Mouse (Mus musculus) large intestine, adult 2 months (tissue): ENCODE results near the gene Chpf. TPM values are rescaled to one million over a fixed set of nuclear protein-coding genes. Genes with fewer than 3 reads are reported as not detected.

ENCODE experiments used
- DNase-seq: peaks from one replicate; pipeline ENCODE4 v3.0.0-alpha.2; 2012; ENCODE audit warnings: low read depth, low spot score
- WGBS: fragments of 180-500 bp; shearing (Covaris S2); methylation state at CpG from one replicate; pipeline ENCODE4 v1.1.7; 2018; 5-methylcytosine and 5-hydroxymethylcytosine counted together
- polyA plus RNA-seq: library from polyadenylated mRNA; depleted of rRNA; stranded (reverse); fragments of >200 nt; gene quantifications from 2 replicates; pipeline ENCODE4 v1.2.3, GENCODE M21; 2012; rRNA removed

The Chpf gene
- polyA plus RNA-seq, 1 experiment, result 25.1 TPM

DNA sequence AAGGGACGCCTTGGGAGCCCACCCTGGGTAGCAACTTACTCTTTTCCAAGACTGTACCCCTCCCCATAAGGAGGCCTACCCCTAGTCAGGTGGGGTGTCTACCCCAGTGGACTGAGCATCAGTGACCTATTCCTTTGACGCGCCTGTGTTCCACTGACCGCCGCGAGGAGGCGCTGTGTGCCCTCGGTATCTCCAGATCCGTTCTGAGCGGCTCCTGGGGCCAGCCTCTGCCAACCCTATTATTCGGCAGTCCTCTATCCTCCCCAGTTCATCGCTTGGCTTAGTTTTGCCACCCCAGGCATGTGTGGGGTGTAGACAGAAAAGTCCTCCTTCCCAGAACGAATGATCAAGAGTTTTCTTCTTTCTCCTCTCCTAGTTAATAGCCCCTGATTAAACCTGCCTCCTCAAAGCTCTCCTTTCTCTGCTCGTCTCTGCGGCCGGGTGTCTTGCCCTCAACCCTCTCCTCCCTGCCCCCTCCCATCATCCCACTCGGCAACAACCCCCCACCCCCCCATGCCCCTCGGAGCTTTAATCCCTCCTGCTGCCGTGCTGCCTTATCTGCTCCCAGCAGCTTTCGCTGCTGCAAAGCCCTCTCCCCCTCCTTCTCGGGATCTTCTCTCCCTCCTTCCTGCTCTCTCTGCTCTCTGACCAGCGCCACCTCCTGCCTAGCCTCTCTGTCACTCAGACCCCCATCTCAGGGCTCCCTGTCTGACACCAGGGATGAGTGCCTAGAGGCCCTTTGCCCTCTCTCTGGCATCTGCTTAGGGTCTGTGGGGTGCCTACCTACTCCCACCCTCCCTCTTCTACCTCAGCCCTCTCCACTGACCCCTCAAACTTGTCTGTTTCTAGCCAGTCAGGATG lies 33.1 kb downstream of the Chpf start:
- WGBS, result 2% methylated on average over 22 of the region's 22 CpGs
- no peak for DNase-seq

DNA sequence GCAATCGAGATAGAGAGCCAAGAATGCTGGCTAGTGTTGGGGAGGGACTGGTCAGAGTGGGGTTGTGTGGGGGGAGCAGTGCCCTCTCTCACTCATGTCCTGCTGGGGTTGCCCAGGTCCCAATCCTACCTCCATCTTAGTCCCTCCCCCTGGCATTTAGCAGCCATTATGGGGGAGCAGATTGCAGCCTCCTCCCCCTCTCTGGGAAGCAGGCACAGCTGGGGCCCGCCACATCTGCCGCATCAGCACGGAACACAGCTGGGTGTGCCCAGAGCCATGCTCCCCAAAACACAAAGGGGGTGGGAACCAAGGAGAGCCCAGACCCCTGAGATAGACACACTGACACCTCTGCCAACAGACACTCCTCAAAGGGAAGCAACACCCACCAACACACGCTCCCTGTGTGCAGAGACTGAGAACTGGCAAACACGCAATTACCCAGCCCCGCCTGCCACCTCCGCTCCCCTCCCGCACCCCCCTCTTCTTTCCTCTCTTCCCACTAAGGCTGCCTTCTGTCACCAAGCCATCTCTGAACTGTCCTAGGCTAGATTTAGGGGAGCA lies 33.9 kb downstream of the Chpf start:
- WGBS, result 9% methylated on average over 9 of the region's 9 CpGs
- DNase-seq, result no peak

DNA sequence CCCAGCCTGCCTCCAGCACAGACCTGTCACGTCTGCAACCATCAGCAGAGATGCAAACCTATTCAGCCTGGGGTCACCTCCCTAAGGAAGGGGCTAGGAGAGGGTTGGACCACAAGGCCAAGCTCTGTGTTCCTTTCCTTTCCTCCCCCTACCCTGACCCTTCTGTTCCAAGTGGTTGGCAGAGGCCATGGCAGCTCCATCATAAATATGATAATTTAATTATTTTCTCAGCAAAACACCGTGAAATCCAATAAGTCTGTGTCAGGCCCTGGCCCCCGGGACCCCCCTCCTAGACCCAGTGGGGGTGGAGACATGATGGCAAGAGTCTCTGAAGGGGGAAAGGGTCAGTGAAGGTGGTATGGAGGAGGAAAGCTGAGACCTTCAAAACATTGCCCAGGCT lies 34.9 kb downstream of the Chpf start:
- DNase-seq, result no peak
- WGBS, result 50% methylated on average over 3 of the region's 3 CpGs

DNA sequence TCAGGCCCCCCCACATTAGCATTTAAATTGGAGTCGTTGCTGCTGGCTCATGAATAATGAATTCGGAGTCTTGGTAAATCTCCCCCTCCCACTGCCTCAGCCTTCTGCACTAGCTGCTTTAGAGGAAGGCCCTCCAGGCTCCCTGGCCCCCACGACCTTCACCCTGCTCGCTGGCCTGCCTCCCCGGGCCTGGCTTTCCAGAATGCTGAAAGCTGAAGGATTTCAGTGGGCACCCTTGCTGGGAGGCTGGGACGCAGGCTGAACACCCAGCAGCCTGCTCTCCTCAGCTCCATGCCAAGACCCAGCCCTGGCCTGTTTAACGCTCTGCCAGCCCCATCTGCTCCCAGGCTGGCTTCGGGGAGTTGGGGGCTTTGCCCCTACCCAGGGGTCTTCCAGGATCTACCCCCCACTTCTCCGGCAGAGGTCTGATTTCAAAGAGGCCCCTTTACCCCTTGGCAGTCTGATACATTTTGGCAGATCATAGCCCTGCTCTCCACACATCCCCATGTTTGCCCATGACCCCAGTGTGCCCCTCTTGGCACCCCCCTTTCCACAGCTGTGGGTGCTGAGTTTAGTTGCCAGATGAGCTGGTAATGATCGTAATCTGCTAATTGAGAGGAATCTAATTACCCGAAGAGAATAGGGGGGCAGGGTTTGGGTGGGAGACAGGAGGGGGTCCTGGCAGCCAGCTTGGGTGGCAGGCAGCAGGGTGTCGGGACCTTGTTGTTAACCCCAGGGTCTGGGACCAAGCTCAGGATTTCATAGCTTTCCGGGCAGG lies 35.7 kb downstream of the Chpf start:
- 69% methylated on average over 13 of the region's 13 CpGs for WGBS
- no peak for DNase-seq

DNA sequence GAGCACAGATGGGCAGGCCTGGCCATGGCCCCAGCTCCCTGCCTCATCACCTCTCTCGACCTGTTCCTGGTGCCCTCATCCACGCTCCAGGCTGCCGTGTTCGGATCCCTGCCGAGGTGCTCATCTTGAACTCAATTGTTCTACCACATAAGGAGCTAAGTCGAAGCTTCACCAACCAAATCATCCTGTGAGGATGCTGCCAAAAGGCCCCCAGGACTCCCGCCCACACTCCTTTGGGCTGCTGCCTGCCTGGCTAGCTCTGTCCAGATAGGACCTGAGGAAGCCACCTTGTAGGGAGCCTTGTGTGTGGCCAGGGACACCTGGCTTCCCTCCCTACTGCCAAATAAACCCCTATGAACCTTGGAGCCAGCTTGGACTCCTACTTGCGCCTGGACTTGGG lies 36.3 kb downstream of the Chpf start:
- WGBS, result 76% methylated on average over 8 of the region's 8 CpGs
- no peak for DNase-seq

DNA sequence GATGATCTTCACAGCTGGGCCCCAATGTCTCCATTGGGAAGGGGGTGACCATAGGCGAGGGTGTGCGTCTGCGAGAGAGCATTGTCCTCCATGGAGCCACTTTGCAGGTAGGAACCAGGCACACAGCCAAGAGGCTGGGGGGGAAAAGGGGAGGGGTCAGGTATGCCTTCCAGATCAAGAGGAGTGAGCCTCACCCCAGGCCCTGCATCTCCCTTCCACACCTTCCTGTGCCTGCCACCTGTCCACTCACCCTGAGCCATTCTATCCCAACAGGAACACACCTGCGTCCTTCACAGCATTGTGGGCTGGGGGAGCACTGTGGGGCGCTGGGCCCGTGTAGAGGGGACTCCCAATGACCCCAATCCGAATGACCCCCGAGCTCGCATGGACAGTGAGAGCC lies 36.9 kb downstream of the Chpf start:
- 88% methylated on average over 9 of the region's 9 CpGs for WGBS
- DNase-seq, result no peak

DNA sequence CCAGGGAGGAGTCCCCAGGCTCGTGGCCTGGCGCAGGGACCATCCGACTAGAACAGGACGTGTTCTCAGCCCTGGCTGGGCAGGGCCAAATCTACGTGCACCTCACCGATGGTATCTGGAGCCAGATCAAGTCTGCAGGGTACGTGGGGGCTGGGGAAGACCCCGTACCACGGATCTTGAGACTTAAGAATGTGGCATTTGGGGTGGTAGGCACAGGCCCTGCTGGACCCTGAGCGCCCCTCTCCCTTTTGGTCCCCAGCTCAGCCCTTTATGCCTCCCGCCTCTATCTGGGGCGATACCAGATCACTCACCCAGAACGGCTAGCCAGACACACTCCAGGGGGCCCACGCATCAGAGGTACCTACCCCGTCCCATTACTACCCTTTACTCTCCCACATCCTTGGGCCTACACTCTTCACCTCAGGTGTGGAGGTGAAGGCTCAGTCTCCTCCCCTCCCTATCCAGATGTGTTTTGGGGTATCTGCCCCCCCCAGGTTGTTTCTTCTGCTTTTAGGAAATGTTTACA lies 37.6 kb downstream of the Chpf start:
- DNase-seq, result no peak
- WGBS, result 94% methylated on average over 15 of the region's 15 CpGs

DNA sequence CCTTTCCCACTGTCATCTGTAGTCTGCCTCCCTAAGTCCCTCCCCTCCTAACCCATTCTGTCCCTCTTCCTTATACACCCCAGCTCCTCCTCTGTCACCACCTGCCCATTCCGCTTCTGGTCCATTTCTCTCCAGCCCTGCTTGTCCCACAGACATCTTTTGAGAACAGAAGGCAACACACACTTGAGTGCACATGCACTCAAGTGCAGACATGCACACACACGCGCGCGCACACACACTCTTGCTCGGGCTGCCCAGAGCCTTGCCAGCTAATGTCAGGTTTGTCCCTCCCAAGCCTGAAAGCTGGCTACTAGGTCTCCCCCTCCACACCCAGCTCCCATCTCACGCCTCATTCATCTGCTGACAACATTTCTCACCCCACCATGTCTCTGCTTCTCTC lies 38.4 kb downstream of the Chpf start:
- DNase-seq, result no peak
- WGBS, result 96% methylated on average over 7 of the region's 7 CpGs

DNA sequence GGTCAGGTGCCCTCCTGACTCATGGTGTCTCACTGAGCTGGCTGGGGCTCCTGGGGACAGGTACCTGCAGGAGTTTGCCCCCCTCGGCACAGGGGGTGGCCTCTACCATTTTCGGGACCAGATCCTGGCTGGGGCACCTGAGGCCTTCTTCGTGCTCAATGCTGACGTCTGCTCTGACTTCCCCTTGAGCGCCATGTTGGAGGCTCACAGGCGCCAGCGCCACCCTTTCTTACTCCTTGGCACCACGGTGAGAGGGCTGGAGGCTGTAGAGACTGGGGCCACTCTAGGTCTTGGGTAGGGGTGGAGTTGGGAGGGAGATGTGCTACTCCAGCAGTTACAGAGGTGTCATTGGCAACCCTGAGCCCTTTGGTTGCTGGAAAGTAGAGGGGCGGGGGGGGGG lies 40.3 kb downstream of the Chpf start:
- 92% methylated on average over 8 of the region's 9 CpGs for WGBS
- DNase-seq, result no peak

DNA sequence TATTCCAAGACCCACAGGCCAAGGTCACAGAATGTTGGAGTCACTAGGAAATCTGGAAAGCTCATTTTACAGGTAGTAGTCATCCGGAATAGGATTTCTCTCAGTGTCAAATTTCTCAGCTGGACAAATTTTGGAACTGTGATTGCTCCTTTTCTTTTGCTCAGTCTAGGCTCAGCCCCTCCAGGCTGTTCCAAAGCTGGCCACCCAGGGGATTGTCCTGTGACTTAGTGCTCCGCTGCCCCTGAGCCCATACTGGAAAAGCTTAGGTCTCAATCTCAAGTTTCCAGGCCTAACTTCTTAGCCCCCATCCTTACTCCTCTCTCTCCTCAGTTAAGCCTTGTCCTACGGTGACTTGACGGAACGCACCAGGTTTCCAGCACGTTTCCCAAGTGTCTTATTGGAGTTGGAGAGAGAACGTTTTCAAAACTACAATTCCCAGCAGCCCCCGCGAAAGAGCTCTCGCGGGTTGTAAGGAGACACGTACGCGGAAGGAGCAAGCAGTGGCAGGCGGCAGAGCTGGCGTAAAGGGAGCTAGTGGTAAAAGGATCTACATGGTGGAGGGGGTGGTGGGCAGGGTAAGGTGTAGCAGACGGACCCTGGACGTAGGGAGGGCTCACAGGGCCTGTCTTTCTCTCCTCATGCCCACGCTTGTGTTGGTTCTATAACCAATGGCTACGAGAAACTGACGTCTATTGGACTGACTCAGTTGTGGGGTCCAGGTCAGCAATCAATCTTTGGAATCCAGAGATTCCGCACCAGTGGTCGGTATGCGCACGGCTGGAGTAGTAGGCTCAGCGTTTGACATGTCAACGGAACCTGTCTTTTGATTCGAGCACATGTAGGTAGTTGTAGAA lies 43.4 kb downstream of the Chpf start, which contains the start of gene Gmppa:
Gmppa (plus strand) TSS at position 456 of the 854 bp plus-strand sequence.
- DNase-seq, result peak; percentile 82
- WGBS, result 5% methylated on average over 28 of the region's 28 CpGs

DNA sequence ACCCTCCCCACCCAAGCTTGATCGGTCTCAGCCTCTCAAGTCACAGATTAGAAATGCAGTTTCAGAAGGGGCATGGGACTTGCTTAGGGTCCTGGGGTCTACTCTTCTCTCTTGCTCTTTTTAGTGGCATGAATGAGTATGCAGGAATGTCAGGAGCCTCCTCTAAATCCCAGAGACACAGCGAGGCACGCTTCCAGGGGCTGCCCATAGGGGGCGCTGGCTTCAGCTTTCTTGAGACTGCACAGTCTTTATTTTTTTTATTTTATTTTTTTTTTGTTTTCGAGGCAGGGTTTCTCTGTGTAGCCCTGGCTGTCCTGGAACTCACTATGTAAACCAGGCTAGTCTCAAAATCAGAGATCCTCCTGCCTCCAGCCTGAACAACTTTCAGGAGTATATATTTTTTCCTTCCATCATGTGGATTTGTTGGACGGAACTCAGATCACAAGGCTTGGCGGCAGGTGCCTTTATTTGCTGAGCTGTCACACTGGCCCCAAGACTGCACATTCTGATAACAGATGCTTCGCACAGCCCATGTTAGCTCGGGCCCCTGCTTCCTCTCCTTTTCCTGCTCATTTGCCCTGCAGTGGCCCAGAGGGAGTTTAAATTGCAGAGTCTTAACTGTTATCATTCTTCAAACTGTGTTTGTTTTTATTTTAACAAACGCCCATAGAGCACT lies 53.2 kb downstream of the Chpf start:
- no peak for DNase-seq
- 26% methylated on average over 10 of the region's 10 CpGs for WGBS

Other genes starting within 250 kb of the Chpf start
- not detected in 2 replicates for gene A630095N17Rik, start 247.2 kb downstream of the Chpf start, polyA plus RNA-seq
- gene Dnajb2, start 242.9 kb downstream of the Chpf start, polyA plus RNA-seq, result 19.4 and 20.1 TPM in 2 replicates
- gene Ptprn, start 214.8 kb downstream of the Chpf start, polyA plus RNA-seq, result 6.4 and 6.5 TPM in 2 replicates
- 14.0 and 17.7 TPM in 2 replicates for gene Resp18, start 200.9 kb downstream of the Chpf start, polyA plus RNA-seq
- 250 and 500 TPM in 2 replicates for gene Dnpep, start 161.3 kb downstream of the Chpf start, polyA plus RNA-seq
- 353 and 360 TPM in 2 replicates for gene Des, start 119.0 kb downstream of the Chpf start, polyA plus RNA-seq
- gene Speg, start 104.0 kb downstream of the Chpf start, polyA plus RNA-seq, result 20.6 and 22.7 TPM in 2 replicates
- gene Gmppa, start 43.4 kb downstream of the Chpf start, polyA plus RNA-seq, result 177 and 182 TPM in 2 replicates
- gene Asic4, start 28.9 kb downstream of the Chpf start, polyA plus RNA-seq, result 0.17 TPM in 1 of 2 replicates, not detected in the other
- gene Tmem198, start 225 bp upstream of the Chpf start, polyA plus RNA-seq, result 1.9 and 2.0 TPM in 2 replicates
- 3.3 and 4.1 TPM in 2 replicates for gene Obsl1, start 27.1 kb upstream of the Chpf start, polyA plus RNA-seq
- 2.6 and 2.7 TPM in 2 replicates for gene Inha, start 27.8 kb upstream of the Chpf start, polyA plus RNA-seq
- 15.6 and 17.3 TPM in 2 replicates for gene Stk11ip, start 42.2 kb upstream of the Chpf start, polyA plus RNA-seq
- 3.0 and 4.7 TPM in 2 replicates for gene Slc4a3, start 67.0 kb upstream of the Chpf start, polyA plus RNA-seq